Mouse (Mus musculus) thymus, adult 2 months (tissue): ENCODE data around the gene Sp3.

Experiments used
- CTCF ChIP-seq: fragments of 200-500 bp; IDR thresholded peaks from 2 replicates; pipeline ENCODE4 v1.5.1; 2012; ENCODE audit warnings: mild to moderate bottlenecking, control low read depth, low read length, moderate library complexity, borderline replicate concordance; ENCODE audit not compliant: control insufficient read depth, poor library complexity, insufficient read depth; ENCODE audit errors: extremely low read depth
- POLR2A ChIP-seq: fragments of 200-500 bp; IDR thresholded peaks from 2 replicates; pipeline ENCODE4 v1.6.1; 2012; ENCODE audit warnings: mild to moderate bottlenecking, low read length, control low read depth, moderate library complexity; ENCODE audit not compliant: control insufficient read depth, poor library complexity, insufficient read depth; ENCODE audit errors: extremely low read depth

DNA sequence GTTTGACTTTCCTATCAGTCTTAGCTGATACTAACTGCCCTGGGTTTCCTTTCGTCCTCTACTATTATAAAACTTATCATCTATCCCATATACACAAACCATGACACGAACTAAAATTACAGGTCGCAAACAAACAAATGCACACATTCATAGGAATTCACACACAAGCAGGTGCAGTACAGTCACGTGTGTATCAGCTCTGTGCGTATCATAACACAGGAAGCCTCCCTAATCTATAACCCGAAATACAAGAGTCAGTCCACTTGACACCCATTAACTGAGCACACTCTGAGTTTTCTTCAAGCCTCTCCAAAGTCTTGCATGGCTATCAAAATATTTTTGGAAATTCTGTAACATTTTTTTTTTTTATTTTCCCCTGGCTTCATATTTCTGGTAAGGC, 22.2 kb upstream of the Sp3 start:
- no peak for TF ChIP-seq CTCF
- no peak for TF ChIP-seq POLR2A
